Mouse (Mus musculus) C2C12 (cell line): ENCODE results near the gene Rasgrp3. TPM values are rescaled to one million over a fixed set of nuclear protein-coding genes. Genes with fewer than 3 reads are reported as not detected.
"Not testable (repeated sequence)": the region's sequence is repeated elsewhere in the genome, so short reads cannot be mapped to it uniquely, and the experiment has no call there.

Experiments used
- H3K27me3 ChIP-seq: one replicate; pipeline ENCODE4 v1.6.1; 2011; ENCODE audit not compliant: control insufficient read depth, insufficient read depth, insufficient read length
- H3K36me3 ChIP-seq: one replicate; pipeline ENCODE4 v1.6.1; 2011; ENCODE audit not compliant: control insufficient read depth, insufficient read depth
- H3K4me3 ChIP-seq: one replicate; pipeline ENCODE4 v1.5.1; 2011; ENCODE audit warnings: mild to moderate bottlenecking, control low read depth; ENCODE audit not compliant: poor library complexity, insufficient read depth, severe bottlenecking
- H3K79me2 ChIP-seq: one replicate; pipeline ENCODE4 v1.6.1; 2011; ENCODE audit not compliant: control insufficient read depth, insufficient read depth
- H3K79me3 ChIP-seq: one replicate; pipeline ENCODE4 v1.6.1; 2011; ENCODE audit warnings: low read depth, control low read depth
- H3ac ChIP-seq: one replicate; pipeline ENCODE3; 2011; ENCODE audit warnings: low read depth; ENCODE audit not compliant: control insufficient read depth, insufficient read length
- CEBPB ChIP-seq: IDR thresholded peaks from one replicate; pipeline ENCODE4 v1.6.1; 2011; ENCODE audit warnings: low read depth, mild to moderate bottlenecking, control low read depth, moderate library complexity
- CTCF ChIP-seq: IDR thresholded peaks from one replicate; pipeline ENCODE4 v1.5.1; 2011; ENCODE audit not compliant: control insufficient read depth, insufficient read depth, insufficient read length
- FOSL1 ChIP-seq: IDR thresholded peaks from one replicate; pipeline ENCODE4 v1.8.0; 2011; ENCODE audit warnings: mild to moderate bottlenecking, low read length; ENCODE audit not compliant: poor library complexity, insufficient read depth, severe bottlenecking
- MAX ChIP-seq: IDR thresholded peaks from one replicate; pipeline ENCODE4 v1.6.1; 2011; ENCODE audit warnings: mild to moderate bottlenecking, control low read depth
- MYOD1 ChIP-seq: IDR thresholded peaks from one replicate; pipeline ENCODE4 v1.6.1; 2011; ENCODE audit warnings: low read depth; ENCODE audit not compliant: control insufficient read depth, insufficient read length
- MYOG ChIP-seq: IDR thresholded peaks from one replicate; pipeline ENCODE4 v1.6.1; 2011; ENCODE audit not compliant: control insufficient read depth, insufficient read length; ENCODE audit errors: extremely low read depth
- USF1 ChIP-seq: IDR thresholded peaks from one replicate; pipeline ENCODE4 v1.6.1; 2011; ENCODE audit warnings: low read depth, mild to moderate bottlenecking, control low read depth, moderate library complexity
- polyA plus RNA-seq: library from polyadenylated mRNA; unstranded; fragments of >200 nt; fragmentation: generic; extraction: Trizol; gene quantifications from one replicate; pipeline ENCODE4 v1.2.1, GENCODE M21; 2012; ENCODE audit warnings: missing spikeins

Gene Rasgrp3
- polyA plus RNA-seq, 1 experiment = 0.05 TPM

GRCm38 (mm10) chr17:75449022-75449421 lies 13.3 kb downstream of the Rasgrp3 start:
- H3K4me3 ChIP-seq = no peak overlapping the region
- TF ChIP-seq USF1 (no peak), CEBPB (no peak), CTCF (no peak), MYOG (no peak), FOSL1 (no peak), MYOD1 (no peak)
- no peak overlapping the region for H3ac ChIP-seq
- H3K79me3 ChIP-seq = no peaks in the 10 kb centered on the region
- H3K36me3 ChIP-seq = no peaks in the 10 kb centered on the region
- no peaks in the 10 kb centered on the region for H3K27me3 ChIP-seq
- no peaks in the 10 kb centered on the region for H3K79me2 ChIP-seq

- Histone ChIP-seq H3K79me2 (no peaks in the 10 kb centered on the region), H3K79me3 (no peaks in the 10 kb centered on the region), H3K4me3 (no peak overlapping the region), H3K27me3 (no peaks in the 10 kb centered on the region), H3K36me3 (no peaks in the 10 kb centered on the region), H3ac (no peak overlapping the region)
- TF ChIP-seq CEBPB = no peak
- TF ChIP-seq MYOG = no peak
- no peak for TF ChIP-seq FOSL1
- TF ChIP-seq USF1 = no peak
- no peak for TF ChIP-seq MAX
- no peak for TF ChIP-seq CTCF
- no peak for TF ChIP-seq MYOD1
These were observed 16.6 kb downstream of the Rasgrp3 start for GRCm38 (mm10) chr17:75452313-75452712.

GRCm38 (mm10) chr17:75453639-75454038 lies 17.9 kb downstream of the Rasgrp3 start:
- H3K4me3 ChIP-seq = no peak overlapping the region
- H3ac ChIP-seq = no peak overlapping the region
- H3K27me3 ChIP-seq = no peaks in the 10 kb centered on the region
- H3K79me2 ChIP-seq = no peaks in the 10 kb centered on the region
- no peak for TF ChIP-seq FOSL1
- TF ChIP-seq CEBPB = no peak
- no peak for TF ChIP-seq MAX
- TF ChIP-seq USF1 = no peak
- H3K36me3 ChIP-seq = no peaks in the 10 kb centered on the region
- no peaks in the 10 kb centered on the region for H3K79me3 ChIP-seq

- H3K36me3 ChIP-seq, H3K4me3 ChIP-seq, H3ac ChIP-seq, H3K27me3 ChIP-seq, H3K79me2 ChIP-seq, H3K79me3 ChIP-seq: not testable (repeated sequence)
These were observed 20.4 kb downstream of the Rasgrp3 start for GRCm38 (mm10) chr17:75456096-75456495.

GRCm38 (mm10) chr17:75460621-75461020 lies 24.9 kb downstream of the Rasgrp3 start:
- Histone ChIP-seq H3K27me3 (no peaks in the 10 kb centered on the region), H3K79me3 (no peaks in the 10 kb centered on the region), H3K4me3 (no peak overlapping the region), H3K36me3 (no peaks in the 10 kb centered on the region), H3K79me2 (no peaks in the 10 kb centered on the region), H3ac (no peak overlapping the region)
- TF ChIP-seq USF1 = no peak
- no peak for TF ChIP-seq MYOG
- TF ChIP-seq MYOD1 = no peak
- TF ChIP-seq FOSL1 = no peak
- TF ChIP-seq MAX = no peak
- TF ChIP-seq CTCF = no peak
- no peak for TF ChIP-seq CEBPB

GRCm38 (mm10) chr17:75461771-75462170 lies 26.1 kb downstream of the Rasgrp3 start:
- H3K4me3 ChIP-seq = no peak overlapping the region
- H3ac ChIP-seq = no peak overlapping the region
- TF ChIP-seq MAX (no peak), MYOD1 (no peak), FOSL1 (no peak), CTCF (no peak), MYOG (no peak), CEBPB (peak; percentile 18)
- H3K79me2 ChIP-seq = no peaks in the 10 kb centered on the region
- no peaks in the 10 kb centered on the region for H3K79me3 ChIP-seq
- H3K36me3 ChIP-seq = no peaks in the 10 kb centered on the region
- no peaks in the 10 kb centered on the region for H3K27me3 ChIP-seq

GRCm38 (mm10) chr17:75463223-75463622 lies 27.5 kb downstream of the Rasgrp3 start:
- H3K4me3 ChIP-seq, H3K79me3 ChIP-seq, H3K36me3 ChIP-seq, H3K27me3 ChIP-seq, H3K79me2 ChIP-seq, H3ac ChIP-seq: not testable (repeated sequence)
